Mouse (Mus musculus) large intestine, adult 2 months (tissue): ENCODE measurements around the gene Slco1b2. TPM values are rescaled to one million over a fixed set of nuclear protein-coding genes. Genes with fewer than 3 reads are reported as not detected.

Source experiments
- DNase-seq: peaks from one replicate; pipeline ENCODE4 v3.0.0-alpha.2; 2012; ENCODE audit warnings: low read depth, low spot score
- WGBS: fragments of 180-500 bp; shearing (Covaris S2); methylation state at CpG from one replicate; pipeline ENCODE4 v1.1.7; 2018; 5-methylcytosine and 5-hydroxymethylcytosine counted together
- polyA plus RNA-seq: library from polyadenylated mRNA; depleted of rRNA; stranded (reverse); fragments of >200 nt; gene quantifications from 2 replicates; pipeline ENCODE4 v1.2.3, GENCODE M21; 2012; rRNA removed

Gene Slco1b2
- not detected in 2 replicates for polyA plus RNA-seq

DNA sequence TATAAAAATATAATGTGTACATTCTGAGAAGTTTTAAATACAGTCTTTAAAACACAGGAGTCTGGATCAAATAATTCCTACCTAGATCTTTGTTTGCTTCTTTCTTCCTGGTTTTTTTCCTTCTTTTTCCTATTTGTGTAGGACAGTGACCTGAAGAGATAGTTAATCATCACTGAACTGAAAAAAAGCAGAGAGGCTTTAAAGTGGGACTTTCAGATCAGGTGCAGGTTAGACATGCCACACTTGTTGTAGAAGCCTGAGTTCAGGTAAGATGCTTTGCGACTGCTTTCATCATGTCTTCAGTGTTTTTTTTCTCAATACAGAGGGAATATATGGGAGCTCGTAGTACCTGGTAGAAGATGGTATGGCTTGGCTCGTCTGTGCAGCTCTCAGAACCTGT, at the start of gene Slco1b2:
Slco1b2 (plus strand) TSS at position 228 of the 400 bp plus-strand sequence.
- 80% methylated on average over 3 of the region's 3 CpGs for WGBS
- no peak for DNase-seq

DNA sequence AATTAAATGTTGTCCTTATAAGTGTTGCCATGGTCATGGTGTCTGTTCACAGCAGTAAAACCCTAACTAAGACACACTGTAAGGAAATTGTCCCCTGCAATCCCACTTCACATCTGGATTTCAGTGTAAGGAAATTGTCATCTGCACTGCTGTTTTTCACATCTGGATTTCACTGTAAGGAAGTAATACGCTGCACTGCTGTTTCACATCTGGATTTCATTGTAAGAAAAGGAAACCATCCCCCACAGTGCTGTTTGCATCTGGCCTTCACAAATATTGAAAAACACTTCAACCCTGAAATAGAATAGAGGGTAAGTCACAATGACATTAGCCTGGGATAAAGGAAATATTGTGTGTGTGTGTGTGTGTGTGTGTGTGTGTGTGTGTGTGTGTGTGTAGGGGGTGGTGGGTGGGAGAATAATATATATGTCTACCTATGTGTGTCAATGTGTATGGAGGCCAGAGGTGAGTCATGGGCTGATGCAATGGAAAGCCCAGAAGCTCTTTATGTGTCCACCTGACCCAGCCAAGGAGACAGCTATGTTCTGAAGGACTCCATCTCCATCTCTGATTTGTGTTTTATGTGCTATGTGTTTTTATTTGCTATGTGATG, 44.4 kb upstream of the Slco1b2 start:
- no peak for DNase-seq
- 88% methylated on average over 1 of the region's 1 CpGs for WGBS

DNA sequence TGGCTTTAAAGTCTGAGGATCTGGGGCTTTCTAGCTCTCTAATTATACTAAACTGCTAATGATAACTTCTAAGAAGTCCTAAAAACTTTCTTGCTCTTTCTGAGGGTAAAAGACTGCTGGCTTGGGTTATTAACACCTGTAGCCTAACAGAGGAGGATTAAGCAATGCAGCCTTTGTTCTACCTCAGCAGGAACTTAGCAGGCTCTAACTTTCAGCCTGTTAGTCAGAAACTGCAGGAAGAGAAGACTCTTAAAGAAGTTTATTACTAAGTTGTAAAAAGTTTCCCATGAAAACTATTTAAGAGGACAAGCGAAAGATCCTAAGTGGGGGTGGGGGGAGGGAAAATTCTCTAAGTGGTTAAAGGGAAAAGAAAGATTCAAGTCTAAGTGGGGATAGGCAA, 39.3 kb upstream of the Slco1b2 start:
- 14% methylated on average over 1 of the region's 1 CpGs for WGBS
- peak; percentile 32 for DNase-seq

DNA sequence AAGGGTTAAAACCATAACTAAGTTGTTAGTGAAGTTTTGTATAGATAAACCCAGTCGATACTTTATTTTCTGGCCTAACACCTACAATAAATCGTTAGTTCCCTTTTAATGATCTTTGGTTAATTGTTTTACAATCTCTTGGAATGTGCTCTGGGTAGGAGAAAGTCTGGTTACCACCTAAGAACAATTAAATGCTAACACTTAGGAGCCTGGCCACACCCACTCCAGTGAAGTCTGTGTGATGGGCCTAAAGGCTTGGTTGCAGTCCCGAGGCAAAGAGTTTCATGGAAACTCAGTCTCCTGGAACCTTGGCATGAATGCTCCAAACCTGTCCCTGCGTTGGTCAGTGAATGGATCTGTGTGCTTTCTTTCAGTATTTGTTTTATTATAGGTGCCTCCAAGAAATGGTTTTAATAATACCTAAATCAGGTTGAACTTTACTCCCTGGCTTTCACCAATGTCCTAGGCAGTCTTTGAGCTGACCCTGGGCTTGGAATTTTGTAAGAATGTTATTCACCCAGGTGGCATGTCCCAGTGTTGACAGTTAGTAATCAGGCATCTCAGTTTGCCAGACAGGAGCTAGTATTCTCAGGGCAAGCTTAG, 38.6 kb upstream of the Slco1b2 start:
- DNase-seq = peak; percentile 47
- 13% methylated on average over 4 of the region's 4 CpGs for WGBS

DNA sequence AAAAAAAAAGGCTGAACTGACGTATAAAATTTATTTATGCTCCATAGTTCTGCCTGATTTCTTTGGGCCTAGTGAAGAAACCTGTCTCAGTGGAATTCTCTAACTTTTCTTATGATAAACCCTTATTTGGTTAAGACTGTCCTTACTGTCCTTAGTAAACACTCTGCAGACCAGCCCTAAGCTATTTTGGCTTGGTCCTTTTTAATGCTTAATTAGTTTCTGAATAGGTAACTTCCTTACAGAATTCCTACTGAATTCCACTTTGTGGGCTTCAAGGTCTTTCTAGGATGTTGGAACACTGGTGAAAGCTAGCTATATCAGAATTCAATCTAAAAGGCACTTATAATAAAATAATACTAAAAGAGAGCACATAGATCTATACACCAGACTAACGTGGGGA, 33.2 kb upstream of the Slco1b2 start:
- 82% methylated on average over 2 of the region's 2 CpGs for WGBS
- no peak for DNase-seq

DNA sequence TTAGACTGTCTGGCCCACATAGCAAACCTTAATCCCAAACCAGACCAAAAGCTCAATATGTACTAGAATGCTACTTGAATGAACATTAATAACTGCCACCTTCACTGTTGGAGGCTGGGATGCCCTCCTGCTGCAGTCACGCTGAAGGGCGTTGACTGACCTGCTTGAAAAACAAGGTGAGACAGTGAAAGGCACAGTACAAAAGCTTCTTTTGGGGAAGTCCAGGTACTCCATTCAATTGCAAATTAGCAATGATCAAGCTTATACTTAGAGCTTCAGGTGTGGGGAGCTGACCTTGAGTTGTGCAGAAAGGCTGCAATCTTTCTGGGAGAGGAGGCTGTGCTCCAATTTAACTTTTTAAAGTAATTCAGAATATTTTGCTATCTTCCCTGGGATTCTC, 32.3 kb upstream of the Slco1b2 start:
- 97% methylated on average over 2 of the region's 2 CpGs for WGBS
- no peak for DNase-seq

DNA sequence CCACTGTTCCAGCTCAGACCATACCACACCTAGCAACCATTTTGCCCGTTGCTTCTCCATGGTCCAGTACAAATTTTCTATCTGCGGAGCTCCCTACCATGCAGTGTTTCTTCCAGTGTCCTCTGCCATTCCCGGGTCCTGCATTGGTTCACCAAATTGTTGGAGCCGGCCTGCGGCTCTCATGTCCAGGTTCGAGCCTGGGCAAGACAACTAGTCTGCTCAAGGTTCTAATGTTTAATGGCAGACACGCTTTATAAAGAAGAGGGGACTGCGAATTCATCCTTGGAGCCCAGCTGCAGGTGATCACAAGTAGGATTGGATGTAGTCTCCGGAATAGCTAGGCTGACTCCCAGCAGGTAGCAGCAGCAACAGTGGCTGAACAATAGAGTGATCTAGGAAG, 28.4 kb upstream of the Slco1b2 start:
- whole genome bisulfite sequencing = 87% methylated on average over 9 of the region's 9 CpGs
- no peak for DNase-seq

DNA sequence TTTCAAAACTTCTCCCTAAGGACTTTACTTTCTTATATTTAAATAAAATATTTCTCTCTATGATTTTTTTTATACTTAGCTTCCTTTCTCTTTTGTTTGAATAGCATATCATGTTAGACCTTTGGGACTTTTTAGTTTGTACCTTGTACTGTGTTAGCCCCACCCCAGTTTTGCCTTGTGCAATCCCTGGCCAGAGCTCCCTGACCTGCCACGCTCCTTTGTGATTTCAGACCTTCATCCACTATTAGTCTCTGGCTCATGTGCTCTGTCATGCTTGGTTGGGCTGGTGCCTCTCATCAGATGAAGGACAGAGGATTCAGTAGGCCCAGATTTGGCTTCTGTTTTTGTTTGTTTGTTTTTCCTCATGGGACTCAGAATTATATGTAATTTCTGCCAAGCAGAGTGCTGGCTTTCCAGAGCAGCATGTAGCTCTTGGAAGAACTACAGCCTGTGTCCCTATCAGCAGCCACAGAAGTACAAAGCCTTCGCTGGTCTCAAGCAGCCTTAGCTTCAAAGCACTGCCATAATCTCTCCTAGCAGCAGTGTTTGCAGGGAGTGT, 18.5 kb upstream of the Slco1b2 start:
- no peak for DNase-seq
- 58% methylated on average over 2 of the region's 2 CpGs for WGBS

DNA sequence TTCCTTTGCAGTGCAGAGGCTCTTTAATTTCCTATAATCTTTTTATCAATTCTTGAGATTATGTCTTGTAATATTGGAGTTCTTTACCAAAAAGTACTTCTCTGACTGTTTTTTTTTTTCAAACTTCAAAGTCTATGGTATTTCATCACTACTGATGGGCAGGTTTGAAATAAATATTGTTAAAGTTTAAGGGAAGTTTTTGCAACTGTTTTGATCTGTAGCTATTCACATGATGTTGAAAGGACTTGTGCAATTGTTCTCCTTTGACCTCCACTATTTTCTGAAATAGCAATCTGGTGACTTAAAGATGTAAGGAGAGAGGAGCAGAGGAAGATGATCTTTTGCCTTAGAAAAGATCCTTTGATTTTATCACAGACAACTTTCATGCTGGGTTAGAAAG, 15.3 kb upstream of the Slco1b2 start:
- no peak for DNase-seq

DNA sequence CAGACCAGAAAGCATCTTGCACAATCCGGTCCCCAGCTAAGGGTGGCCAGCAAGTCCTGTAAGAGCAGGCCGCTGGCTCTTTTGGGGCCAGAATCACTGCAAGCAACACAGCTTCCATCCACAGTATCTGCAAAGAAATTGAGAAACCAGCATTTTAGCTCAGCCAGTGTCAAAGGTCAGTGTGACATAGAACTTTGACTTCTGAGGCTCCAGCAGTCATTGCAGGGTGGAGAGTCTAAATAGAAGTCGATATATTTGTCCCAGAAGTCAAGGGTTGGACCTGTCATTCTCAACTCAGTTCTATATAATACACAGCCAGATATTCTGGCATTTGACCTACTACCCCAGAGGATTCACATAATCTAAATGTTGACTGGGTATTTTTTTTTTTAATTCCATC, 14.0 kb upstream of the Slco1b2 start:
- DNase-seq = no peak
- WGBS = 75% methylated on average over 3 of the region's 3 CpGs

DNA sequence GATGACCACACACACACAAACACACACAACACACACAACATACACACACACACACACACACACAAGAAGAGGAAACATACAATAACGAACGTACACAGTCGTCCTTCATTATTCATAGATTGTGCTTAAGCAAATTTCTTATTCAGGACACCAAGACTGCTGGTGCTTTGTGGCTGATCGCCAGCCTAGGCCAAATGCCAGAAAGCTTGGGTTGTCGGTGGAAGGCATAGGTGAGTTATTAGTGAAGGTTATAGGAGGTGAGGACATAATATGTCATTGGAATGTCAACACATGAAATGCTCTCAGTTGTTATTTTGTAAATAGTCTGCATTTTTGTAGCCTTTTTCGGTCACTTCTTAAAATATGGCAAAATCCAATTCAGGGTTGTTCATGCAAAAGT, 3.6 kb downstream of the Slco1b2 start:
- DNase-seq = no peak

DNA sequence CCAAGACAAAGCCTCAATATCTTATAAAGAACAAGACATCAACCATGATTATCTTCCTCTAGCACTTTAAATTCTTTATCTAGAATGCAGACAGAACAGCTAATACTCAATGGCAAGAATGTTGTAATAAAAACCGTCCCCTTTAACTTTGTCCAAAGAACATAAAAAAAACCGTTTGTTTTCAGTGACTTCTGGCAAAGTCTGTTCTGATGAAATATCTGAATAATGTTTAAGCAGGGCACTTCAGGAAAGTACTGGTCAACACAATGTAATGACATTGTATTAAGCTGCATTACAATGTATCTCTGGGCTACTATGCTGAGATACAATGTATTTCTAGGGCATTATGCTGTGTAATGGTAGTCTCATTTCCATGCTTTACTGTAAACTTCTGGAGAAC, 5.9 kb downstream of the Slco1b2 start:
- no peak for DNase-seq
- WGBS = 39% methylated on average over 2 of the region's 2 CpGs

More for the DNA sequence above, 3.6 kb downstream of the Slco1b2 start:
- WGBS = 76% methylated on average over 6 of the region's 6 CpGs

DNA sequence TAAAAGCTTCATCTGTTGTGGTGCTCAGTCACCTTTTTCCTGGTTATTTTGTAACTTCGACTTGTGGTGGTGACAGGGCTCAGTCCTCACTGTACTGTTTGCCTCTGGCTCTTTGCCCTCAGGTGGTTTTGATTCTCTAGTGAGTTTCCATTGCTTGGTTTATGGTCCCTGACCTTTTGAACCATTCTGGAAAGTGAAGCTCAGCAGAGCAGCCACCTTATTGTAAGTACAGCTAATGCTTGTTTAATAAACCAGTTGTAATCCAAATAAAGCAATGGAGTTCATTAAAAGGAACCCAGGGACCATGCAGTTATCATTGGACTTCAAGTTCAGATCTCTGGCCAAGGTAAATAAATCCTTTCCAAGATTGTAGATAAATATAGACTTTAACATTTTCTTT, 11.3 kb downstream of the Slco1b2 start:
- WGBS = 11% methylated on average over 1 of the region's 1 CpGs
- DNase-seq = peak; percentile 19

DNA sequence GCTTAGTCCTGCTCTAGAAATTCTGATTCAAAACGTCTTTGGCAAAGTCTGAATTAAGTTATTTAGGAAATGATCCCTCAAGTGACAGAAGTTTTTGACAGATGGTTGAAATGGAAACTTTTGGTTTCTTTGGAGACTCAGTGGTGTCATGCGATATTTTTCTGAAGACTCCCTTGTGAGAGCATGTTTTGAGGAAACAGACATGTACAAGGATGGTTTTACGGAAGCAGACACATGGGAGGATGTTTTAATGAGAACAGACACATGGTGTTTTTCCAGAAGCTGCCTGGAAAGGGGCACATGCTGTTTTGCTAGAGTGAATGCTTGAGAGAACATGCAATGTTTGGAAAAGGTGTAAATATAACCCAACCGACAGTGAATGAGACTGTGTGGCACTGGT, 57.7 kb downstream of the Slco1b2 start:
- no peak for DNase-seq
- 70% methylated on average over 4 of the region's 4 CpGs for WGBS

DNA sequence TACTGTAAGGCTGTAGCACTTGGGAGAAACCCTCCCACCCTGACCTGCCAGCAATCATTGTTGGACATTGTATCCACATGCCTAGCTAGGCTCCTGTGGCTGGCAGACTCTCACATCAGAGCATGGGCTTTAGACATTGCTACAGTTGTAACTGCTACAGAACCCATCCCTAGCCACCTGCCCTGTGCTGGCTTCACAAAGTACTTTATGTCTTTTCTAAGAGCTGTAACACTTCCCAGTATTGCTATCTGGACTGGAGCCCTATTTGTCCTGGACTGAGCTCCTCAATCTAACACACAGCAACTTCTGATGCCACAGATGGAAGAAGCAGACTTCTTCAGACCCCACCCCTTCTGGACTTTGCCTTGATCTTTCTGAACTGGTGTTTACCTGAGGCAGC, 61.9 kb downstream of the Slco1b2 start:
- no peak for DNase-seq

Other genes starting within 250 kb of the Slco1b2 start
- 0.04 and 0.05 TPM in 2 replicates for gene Slco1c1, start 105.2 kb upstream of the Slco1b2 start, polyA plus RNA-seq
- not detected in 2 replicates for gene Gm5724, start 144.3 kb downstream of the Slco1b2 start, polyA plus RNA-seq
- not detected in 2 replicates for gene Slco1a4, start 226.7 kb downstream of the Slco1b2 start, polyA plus RNA-seq